Mouse (Mus musculus) CH12.LX (cell line): Measurements from ENCODE around the gene Ptges3.

Experiments
- BHLHE40 ChIP-seq: IDR thresholded peaks from 2 replicates; pipeline ENCODE4 v1.6.1; 2011; ENCODE audit warnings: mild to moderate bottlenecking, low read depth, low read length, improper control_type of control experiment
- CTCF ChIP-seq, 2 experiments: IDR thresholded peaks in 1 of 2; conservative IDR thresholded peaks in 1 of 2; 2 replicates each; pipeline ENCODE4 v1.5.1; 2011 to 2012; ENCODE audit warnings: low read depth in 2 of 2, low read length in 2 of 2, improper control_type of control experiment in 1 of 2, inconsistent platforms in 1 of 2, mild to moderate bottlenecking in 1 of 2, moderate library complexity in 1 of 2
- EP300 ChIP-seq: IDR thresholded peaks from 2 replicates; pipeline ENCODE4 v1.6.1; 2011; ENCODE audit warnings: low read length, improper control_type of control experiment
- MAZ ChIP-seq: IDR thresholded peaks from 2 replicates; pipeline ENCODE4 v1.6.1; 2012; ENCODE audit warnings: low read depth, mild to moderate bottlenecking, inconsistent platforms, low read length, improper control_type of control experiment, moderate library complexity
- POLR2A ChIP-seq: IDR thresholded peaks from 2 replicates; pipeline ENCODE4 v1.6.1; 2011; ENCODE audit warnings: low read depth, mild to moderate bottlenecking, improper control_type of control experiment, low read length
- RCOR1 ChIP-seq: conservative IDR thresholded peaks from 2 replicates; pipeline ENCODE4 v1.6.1; 2012; ENCODE audit warnings: low read depth, mild to moderate bottlenecking, inconsistent platforms, low read length, improper control_type of control experiment

GRCm38 (mm10) chr10:128093496-128094294 lies 34.9 kb downstream of the Ptges3 start:
- TF ChIP-seq EP300 (no peak), BHLHE40 (no peak), MAZ (no peak), POLR2A (no peak), CTCF (conservative IDR thresholded peaks at IDR 0.05 in 1 of 2, IDR thresholded peaks at IDR 0.05 in 1 of 2; ENCODE audit: low read depth in 2 of 2, low read length in 2 of 2) (no peak), RCOR1 (no peak)
